Mouse (Mus musculus) MEL (cell line): ENCODE measurements around the gene Lama5.

Experiments used
- POLR2AphosphoS5 ChIP-seq: IDR thresholded peaks from 2 replicates; pipeline ENCODE4 v1.6.1; 2012; ENCODE audit warnings: low read depth, borderline replicate concordance, mild to moderate bottlenecking, inconsistent platforms, low read length, moderate library complexity, mixed read lengths
- TAL1 ChIP-seq: IDR thresholded peaks from 2 replicates; pipeline ENCODE4 v1.6.1; 2012; ENCODE audit warnings: mild to moderate bottlenecking, inconsistent platforms, low read length, moderate library complexity, mixed read lengths

GRCm38 (mm10) chr2:180230482-180230881, 4.8 kb upstream of the Lama5 start:
- TF ChIP-seq TAL1, result no peak
- no peak for TF ChIP-seq POLR2AphosphoS5
